Mouse (Mus musculus) MEL (cell line): ENCODE measurements around the gene Numbl. TPM values are rescaled to one million over a fixed set of nuclear protein-coding genes. Genes with fewer than 3 reads are reported as not detected.
A peak's percentile ranks its signal among the peaks of the same experiment; 100 is the strongest.

Source experiments
- DNase-seq: peaks from one replicate; pipeline ENCODE4 v3.0.0; 2011; ENCODE audit warnings: low read depth, low spot score
- H3K27ac ChIP-seq: 2 replicates; pipeline ENCODE4 v1.5.1; 2012; ENCODE audit warnings: low read depth, mild to moderate bottlenecking, control low read depth, low read length, moderate library complexity; ENCODE audit not compliant: control insufficient read depth
- H3K27me3 ChIP-seq, 2 experiments: fragments of 150-350 bp in 1 of 2; sonication (generic) in 1 of 2; 2 replicates each; pipeline ENCODE4 v1.6.1; 2012; ENCODE audit warnings: low read length in 2 of 2, mild to moderate bottlenecking in 2 of 2, improper control_type of control experiment in 1 of 2, moderate library complexity in 1 of 2; ENCODE audit not compliant: insufficient read depth in 2 of 2, control insufficient read depth in 1 of 2
- H3K36me3 ChIP-seq, 2 experiments: 2 replicates each; pipeline ENCODE4 v1.6.1; 2012 to 2014; ENCODE audit warnings: low read length in 2 of 2, improper control_type of control experiment in 1 of 2, inconsistent platforms in 1 of 2, mild to moderate bottlenecking in 1 of 2; ENCODE audit not compliant: insufficient read depth in 2 of 2, control insufficient read depth in 1 of 2
- H3K4me1 ChIP-seq, 2 experiments: fragments of 150-350 bp in 1 of 2; sonication (generic) in 1 of 2; 2 replicates each; pipeline ENCODE4 v1.6.1; 2012; ENCODE audit warnings: low read length in 2 of 2, improper control_type of control experiment in 1 of 2, mild to moderate bottlenecking in 1 of 2; ENCODE audit not compliant: insufficient read depth in 2 of 2, control insufficient read depth in 1 of 2
- H3K4me3 ChIP-seq, 2 experiments: fragments of 150-350 bp in 1 of 2; sonication (generic) in 1 of 2; 2 replicates each; pipeline ENCODE4 v1.5.1; 2012; ENCODE audit warnings: low read depth in 2 of 2, low read length in 2 of 2, mild to moderate bottlenecking in 2 of 2, moderate library complexity in 2 of 2, control low read depth in 1 of 2, improper control_type of control experiment in 1 of 2; ENCODE audit not compliant: control insufficient read depth in 1 of 2, insufficient read depth in 1 of 2
- H3K79me2 ChIP-seq: 2 replicates; pipeline ENCODE4 v1.6.1; 2012; ENCODE audit warnings: mild to moderate bottlenecking, low read length, moderate library complexity; ENCODE audit not compliant: control insufficient read depth, poor library complexity, insufficient read depth
- H3K9ac ChIP-seq: 2 replicates; pipeline ENCODE4 v1.6.1; 2012; ENCODE audit warnings: low read depth, mild to moderate bottlenecking, control low read depth, low read length, moderate library complexity; ENCODE audit not compliant: control insufficient read depth, poor library complexity, severe bottlenecking
- H3K9me3 ChIP-seq: fragments of 150-350 bp; sonication (generic); replicated peaks from 2 replicates; pipeline ENCODE4 v1.6.1; 2012; ENCODE audit warnings: mild to moderate bottlenecking, low read length, improper control_type of control experiment, moderate library complexity; ENCODE audit not compliant: insufficient read depth
- CHD2 ChIP-seq: IDR thresholded peaks from 2 replicates; pipeline ENCODE4 v1.6.1; 2011; ENCODE audit warnings: low read length, improper control_type of control experiment
- CTCF ChIP-seq, 3 experiments: IDR thresholded peaks in 2 of 3; conservative IDR thresholded peaks in 1 of 3; 2 replicates each; pipeline ENCODE4 v1.5.1; 2011 to 2012; ENCODE audit warnings: low read length in 3 of 3, low read depth in 2 of 3, mild to moderate bottlenecking in 2 of 3, improper control_type of control experiment in 1 of 3, inconsistent platforms in 1 of 3, mixed read lengths in 1 of 3, moderate library complexity in 1 of 3; ENCODE audit not compliant: control insufficient read depth in 1 of 3, insufficient read depth in 1 of 3, poor library complexity in 1 of 3, severe bottlenecking in 1 of 3
- E2F4 ChIP-seq: IDR thresholded peaks from 2 replicates; pipeline ENCODE4 v1.6.1; 2011; ENCODE audit warnings: low read depth, low read length, improper control_type of control experiment, borderline replicate concordance
- ELF1 ChIP-seq: IDR thresholded peaks from 2 replicates; pipeline ENCODE4 v1.6.1; 2014; ENCODE audit warnings: low read depth, mild to moderate bottlenecking, inconsistent platforms, low read length, improper control_type of control experiment, moderate library complexity
- ETS1 ChIP-seq: IDR thresholded peaks from 2 replicates; pipeline ENCODE4 v1.6.1; 2012; ENCODE audit warnings: low read depth, mild to moderate bottlenecking, inconsistent platforms, low read length, improper control_type of control experiment, moderate library complexity
- GABPA ChIP-seq: IDR thresholded peaks from 2 replicates; pipeline ENCODE4 v1.6.1; 2012; ENCODE audit warnings: low read depth, mild to moderate bottlenecking, inconsistent platforms, low read length, improper control_type of control experiment, moderate library complexity
- GATA1 ChIP-seq: IDR thresholded peaks from 2 replicates; pipeline ENCODE4 v1.6.1; 2011; ENCODE audit warnings: low read depth, low read length, improper control_type of control experiment
- HCFC1 ChIP-seq: IDR thresholded peaks from 2 replicates; pipeline ENCODE4 v1.6.1; 2012; ENCODE audit warnings: low read depth, mild to moderate bottlenecking, inconsistent platforms, low read length, improper control_type of control experiment, moderate library complexity
- KAT2A ChIP-seq: conservative IDR thresholded peaks from 2 replicates; pipeline ENCODE4 v1.6.1; 2012; ENCODE audit warnings: low read depth, low read length, improper control_type of control experiment, inconsistent platforms
- MAFK ChIP-seq: IDR thresholded peaks from 2 replicates; pipeline ENCODE4 v1.6.1; 2011; ENCODE audit warnings: low read depth, mild to moderate bottlenecking, low read length, improper control_type of control experiment, borderline replicate concordance
- MAX ChIP-seq: IDR thresholded peaks from 2 replicates; pipeline ENCODE4 v1.6.1; 2011; ENCODE audit warnings: low read length, improper control_type of control experiment
- MAZ ChIP-seq: IDR thresholded peaks from 2 replicates; pipeline ENCODE4 v1.6.1; 2012; ENCODE audit warnings: low read depth, mild to moderate bottlenecking, inconsistent platforms, low read length, improper control_type of control experiment
- MEF2A ChIP-seq: IDR thresholded peaks from 2 replicates; pipeline ENCODE4 v1.6.1; 2014; ENCODE audit warnings: low read depth, mild to moderate bottlenecking, inconsistent platforms, low read length, improper control_type of control experiment; ENCODE audit not compliant: poor library complexity, insufficient replicate concordance, severe bottlenecking; ENCODE audit errors: extremely low read depth
- MXI1 ChIP-seq: IDR thresholded peaks from 2 replicates; pipeline ENCODE4 v1.6.1; 2011; ENCODE audit warnings: mild to moderate bottlenecking, low read depth, low read length, improper control_type of control experiment
- NELFE ChIP-seq: IDR thresholded peaks from 2 replicates; pipeline ENCODE4 v1.6.1; 2011; ENCODE audit warnings: low read depth, low read length, improper control_type of control experiment
- NRF1 ChIP-seq: IDR thresholded peaks from 2 replicates; pipeline ENCODE4 v1.6.1; 2014; ENCODE audit warnings: low read depth, mild to moderate bottlenecking, inconsistent platforms, low read length, improper control_type of control experiment, moderate library complexity; ENCODE audit not compliant: poor library complexity, insufficient read depth, severe bottlenecking
- POLR2A ChIP-seq, 2 experiments: IDR thresholded peaks; 2 replicates each; pipeline ENCODE4 v1.6.1; 2011 to 2012; ENCODE audit warnings: low read length in 2 of 2, mild to moderate bottlenecking in 2 of 2, control low read depth in 1 of 2, improper control_type of control experiment in 1 of 2, low read depth in 1 of 2, moderate library complexity in 1 of 2; ENCODE audit not compliant: control insufficient read depth in 1 of 2, insufficient read depth in 1 of 2, poor library complexity in 1 of 2
- POLR2AphosphoS2 ChIP-seq: IDR thresholded peaks from 2 replicates; pipeline ENCODE4 v1.6.1; 2011; ENCODE audit warnings: low read length, improper control_type of control experiment
- POLR2AphosphoS5 ChIP-seq: IDR thresholded peaks from 2 replicates; pipeline ENCODE4 v1.6.1; 2012; ENCODE audit warnings: low read depth, borderline replicate concordance, mild to moderate bottlenecking, inconsistent platforms, low read length, moderate library complexity, mixed read lengths
- RAD21 ChIP-seq: IDR thresholded peaks from 2 replicates; pipeline ENCODE4 v1.6.1; 2011; ENCODE audit warnings: mild to moderate bottlenecking, low read depth, low read length, improper control_type of control experiment
- SMC3 ChIP-seq: IDR thresholded peaks from 2 replicates; pipeline ENCODE4 v1.6.1; 2011; ENCODE audit warnings: low read depth, low read length, improper control_type of control experiment
- TBP ChIP-seq: IDR thresholded peaks from 2 replicates; pipeline ENCODE4 v1.8.0; 2011; ENCODE audit warnings: low read depth, low read length, improper control_type of control experiment
- TCF12 ChIP-seq: IDR thresholded peaks from 2 replicates; pipeline ENCODE4 v1.6.1; 2014; ENCODE audit warnings: low read depth, mild to moderate bottlenecking, inconsistent platforms, low read length, improper control_type of control experiment, moderate library complexity
- UBTF ChIP-seq: IDR thresholded peaks from 2 replicates; pipeline ENCODE4 v1.6.1; 2012; ENCODE audit warnings: low read depth, mild to moderate bottlenecking, inconsistent platforms, low read length, improper control_type of control experiment, moderate library complexity, borderline replicate concordance; ENCODE audit not compliant: insufficient read depth
- USF1 ChIP-seq: IDR thresholded peaks from 2 replicates; pipeline ENCODE4 v1.6.1; 2014; ENCODE audit warnings: low read depth, mild to moderate bottlenecking, inconsistent platforms, low read length, improper control_type of control experiment, moderate library complexity
- USF2 ChIP-seq, 2 experiments: IDR thresholded peaks; 2 replicates each; pipeline ENCODE4 v1.6.1; 2011 to 2012; ENCODE audit warnings: improper control_type of control experiment in 2 of 2, low read length in 2 of 2, borderline replicate concordance in 1 of 2, inconsistent platforms in 1 of 2, low read depth in 1 of 2, mild to moderate bottlenecking in 1 of 2; ENCODE audit not compliant: insufficient read depth in 1 of 2
- ZC3H11A ChIP-seq: IDR thresholded peaks from 2 replicates; pipeline ENCODE4 v1.6.1; 2012; ENCODE audit warnings: low read depth, mild to moderate bottlenecking, inconsistent platforms, low read length, improper control_type of control experiment
- ZKSCAN1 ChIP-seq: IDR thresholded peaks from 2 replicates; pipeline ENCODE4 v1.6.1; 2012; ENCODE audit warnings: low read depth, mild to moderate bottlenecking, inconsistent platforms, low read length, improper control_type of control experiment, moderate library complexity
- ZMIZ1 ChIP-seq: IDR thresholded peaks from 2 replicates; pipeline ENCODE4 v1.6.1; 2012; ENCODE audit warnings: low read depth, mild to moderate bottlenecking, inconsistent platforms, low read length, improper control_type of control experiment, moderate library complexity
- ZNF384 ChIP-seq: IDR thresholded peaks from 2 replicates; pipeline ENCODE4 v1.6.1; 2012; ENCODE audit warnings: low read depth, mild to moderate bottlenecking, inconsistent platforms, low read length, improper control_type of control experiment
- polyA plus RNA-seq, 2 experiments: library from polyadenylated mRNA; stranded (reverse) in 1 of 2; unstranded in 1 of 2; fragments of >175 nt in 1 of 2; fragments of >200 nt in 1 of 2; gene quantifications; 2 replicates each; pipeline versions ENCODE4 v1.2.1 to v1.2.4; 2012; ENCODE audit warnings: low replicate concordance in 2 of 2, low read depth in 1 of 2; ENCODE audit not compliant: insufficient read length in 2 of 2, insufficient read depth in 1 of 2, missing spikeins in 1 of 2
- total RNA-seq: library from RNA; depleted of rRNA; stranded (reverse); fragments of 300-350 nt; gene quantifications from 2 replicates; pipeline ENCODE4 v1.2.3, GENCODE M21; 2012

Gene Numbl
- total and polyA plus RNA-seq, 3 experiments = 2.2 to 10.6 TPM; not detected in 1

DNA sequence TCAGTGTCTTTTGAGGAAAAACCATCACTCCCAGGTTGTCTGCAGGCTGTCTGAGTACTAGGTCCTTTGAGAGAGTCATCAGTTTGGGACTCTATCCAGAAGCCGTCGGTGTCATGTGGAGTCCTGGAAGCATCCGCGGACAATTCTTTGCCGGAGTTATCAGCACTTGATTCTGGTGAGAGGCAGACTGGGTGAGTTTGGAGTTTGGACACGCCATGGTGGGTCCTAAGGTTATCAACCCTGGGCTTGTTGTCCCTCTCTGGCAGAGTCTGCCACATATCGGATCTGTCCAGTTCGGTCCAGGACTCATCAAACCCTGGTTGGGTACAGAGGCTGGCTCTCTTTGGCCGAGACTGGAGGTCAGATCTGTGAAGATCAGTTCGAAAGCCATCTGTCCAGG is 30.6 kb upstream of the Numbl start:
- H3K9ac ChIP-seq = peak overlapping the region; percentile 70
- peaks cover 8% of the 10 kb centered on the region for H3K79me2 ChIP-seq
- H3K27ac ChIP-seq = no peak overlapping the region
- H3K4me1 ChIP-seq = peaks cover 6 to 23% of the 10 kb centered on the region in 2 experiments
- TF ChIP-seq UBTF = no peak
- no peak for TF ChIP-seq ZMIZ1
- TF ChIP-seq USF1 = no peak
- no peak for TF ChIP-seq USF2 (IDR thresholded peaks at IDR 0.05; ENCODE audit: borderline replicate concordance in 1 of 2, insufficient read depth in 1 of 2, low read depth in 1 of 2, low read length in 2 of 2)
- TF ChIP-seq POLR2AphosphoS2 = no peak
- no peak for TF ChIP-seq MEF2A
- no peak for TF ChIP-seq RAD21
- no peak for TF ChIP-seq MAX
- TF ChIP-seq GATA1 = no peak
- TF ChIP-seq MAFK = no peak
- no peak for TF ChIP-seq ZC3H11A
- TF ChIP-seq ETS1 = no peak
- no peak for TF ChIP-seq CHD2
- H3K36me3 ChIP-seq = peaks cover 0 to 5% of the 10 kb centered on the region in 2 experiments; a peak in 2 of 4 replicates
- no peaks in the 10 kb centered on the region for H3K27me3 ChIP-seq
- peak overlapping the region; percentile 75 to 96 for H3K4me3 ChIP-seq
- no peaks in the 10 kb centered on the region for H3K9me3 ChIP-seq
- peak; percentile 38 for DNase-seq

DNA sequence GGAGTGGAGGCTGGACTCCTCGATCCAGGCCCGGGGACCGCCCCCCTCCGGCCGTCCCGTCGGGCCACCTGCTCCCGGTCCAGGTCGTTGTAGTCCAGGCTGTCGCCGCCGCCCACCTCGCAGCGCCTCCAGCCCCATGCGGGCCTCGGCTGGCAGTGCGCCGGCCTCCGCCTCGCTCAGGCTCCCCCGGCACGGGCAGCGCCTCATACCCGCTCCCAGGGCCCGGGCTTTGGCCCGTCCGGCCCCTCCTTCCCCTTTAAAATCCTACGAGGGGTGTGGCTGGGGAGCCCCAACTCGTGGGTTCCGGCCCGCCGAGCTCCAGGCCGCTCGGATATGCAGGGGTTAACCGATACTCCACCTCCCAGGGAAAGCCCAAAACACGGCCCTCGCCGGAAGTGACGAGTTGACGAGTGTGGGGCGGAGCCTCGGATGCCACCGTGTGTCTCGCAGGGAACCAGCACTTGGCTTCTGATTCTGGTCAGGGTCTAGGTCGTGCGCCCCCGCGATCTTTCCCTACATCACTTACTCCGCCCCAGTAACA is 29.9 kb upstream of the Numbl start, which contains the start of gene Itpkc:
Gene Itpkc, minus strand, starts transcription at position 381 of the 541 bp plus-strand sequence.
- DNase-seq = peak; percentile 96
- H3K4me1 ChIP-seq = peaks cover 6 to 17% of the 10 kb centered on the region in 2 experiments; a peak in 3 of 4 replicates
- H3K9me3 ChIP-seq = no peaks in the 10 kb centered on the region
- peaks cover 8% of the 10 kb centered on the region for H3K79me2 ChIP-seq
- H3K4me3 ChIP-seq = peak within 1 kb of the TSS; percentile 75 to 96
- H3K27ac ChIP-seq = peak within 1 kb of the TSS; percentile 60
- peak within 1 kb of the TSS; percentile 76 for H3K9ac ChIP-seq
- peaks cover 0 to 5% of the 10 kb centered on the region in 2 experiments; a peak in 1 of 4 replicates for H3K36me3 ChIP-seq
- no peaks in the 10 kb centered on the region for H3K27me3 ChIP-seq
- TF ChIP-seq UBTF (0 out of 2 replicates have a peak, but pooled peaks have one; percentile 56), KAT2A (0 out of 2 replicates have a peak, but pooled peaks have one; percentile 27), MAX (peak; percentile 73), POLR2A (IDR thresholded peaks at IDR 0.05; ENCODE audit: control insufficient read depth in 1 of 2, insufficient read depth in 1 of 2, low read depth in 1 of 2, low read length in 2 of 2, poor library complexity in 1 of 2) (peak; percentile 83 to 97), E2F4 (no peak), POLR2AphosphoS5 (no peak), TBP (no peak), NRF1 (no peak), ZNF384 (no peak), GATA1 (no peak), SMC3 (no peak), HCFC1 (peak; percentile 85), MAZ (peak; percentile 90), NELFE (peak; percentile 92), MXI1 (peak; percentile 93), CTCF (IDR thresholded peaks at IDR 0.05 in 2 of 3, conservative IDR thresholded peaks at IDR 0.05 in 1 of 3; ENCODE audit: control insufficient read depth in 1 of 3, insufficient read depth in 1 of 3, low read depth in 2 of 3, low read length in 3 of 3, poor library complexity in 1 of 3, severe bottlenecking in 1 of 3) (no peak), GABPA (no peak), USF2 (IDR thresholded peaks at IDR 0.05; ENCODE audit: borderline replicate concordance in 1 of 2, insufficient read depth in 1 of 2, low read depth in 1 of 2, low read length in 2 of 2) (no peak), ZMIZ1 (peak; percentile 84), ELF1 (peak; percentile 70), USF1 (no peak), TCF12 (peak; percentile 71), ZKSCAN1 (no peak), MEF2A (no peak)
